Mouse (Mus musculus) erythroblast, embryonic 14.5 days (primary cell): Measurements from ENCODE around the gene 9430097D07Rik.

Experiments used
- GATA1 ChIP-seq: IDR thresholded peaks from 2 replicates; pipeline ENCODE4 v1.6.1; 2012; ENCODE audit warnings: low read length, inconsistent platforms, mixed read lengths
- TAL1 ChIP-seq: IDR thresholded peaks from 3 replicates; pipeline ENCODE4 v1.6.1; 2012; ENCODE audit warnings: low read length, inconsistent platforms, mixed read lengths

- no peak for TF ChIP-seq GATA1
- no peak for TF ChIP-seq TAL1
These were observed 34.1 kb downstream of the 9430097D07Rik start for GRCm38 (mm10) chr2:32541333-32541908.
